Mouse (Mus musculus) spleen, postnatal 4 days (tissue): ENCODE measurements around the gene Grik4.

Experiments
- DNase-seq, 2 experiments: peaks; one replicate each; pipeline ENCODE4 v3.0.0; 2022; ENCODE audit warnings: low spot score in 2 of 2

Grik4 gene

DNA sequence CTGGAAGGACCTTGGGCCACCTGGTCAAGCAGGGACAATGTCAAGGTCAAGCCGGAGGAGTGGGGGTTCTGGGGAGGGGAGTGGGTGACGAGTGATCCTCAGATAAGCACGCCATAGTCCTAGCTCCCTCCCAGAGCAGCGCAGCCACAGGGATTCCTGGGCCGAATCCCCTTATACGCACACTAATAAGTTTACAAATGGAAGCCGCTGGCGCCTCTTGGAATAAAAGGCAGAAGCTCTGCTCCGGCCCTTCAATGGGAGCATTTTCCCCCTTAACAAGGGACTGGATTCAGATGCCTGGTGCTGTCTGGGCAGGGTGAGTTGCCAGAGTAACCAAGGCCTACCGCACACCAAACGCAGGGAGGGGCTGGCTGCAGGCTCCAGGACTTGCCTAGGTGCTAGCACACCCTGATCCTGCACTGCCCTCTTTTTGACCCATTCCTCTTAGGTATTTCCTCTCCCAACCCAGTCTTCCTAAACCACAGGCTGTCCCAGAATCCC is 46.2 kb downstream of the Grik4 start:
- DNase-seq: no peak

DNA sequence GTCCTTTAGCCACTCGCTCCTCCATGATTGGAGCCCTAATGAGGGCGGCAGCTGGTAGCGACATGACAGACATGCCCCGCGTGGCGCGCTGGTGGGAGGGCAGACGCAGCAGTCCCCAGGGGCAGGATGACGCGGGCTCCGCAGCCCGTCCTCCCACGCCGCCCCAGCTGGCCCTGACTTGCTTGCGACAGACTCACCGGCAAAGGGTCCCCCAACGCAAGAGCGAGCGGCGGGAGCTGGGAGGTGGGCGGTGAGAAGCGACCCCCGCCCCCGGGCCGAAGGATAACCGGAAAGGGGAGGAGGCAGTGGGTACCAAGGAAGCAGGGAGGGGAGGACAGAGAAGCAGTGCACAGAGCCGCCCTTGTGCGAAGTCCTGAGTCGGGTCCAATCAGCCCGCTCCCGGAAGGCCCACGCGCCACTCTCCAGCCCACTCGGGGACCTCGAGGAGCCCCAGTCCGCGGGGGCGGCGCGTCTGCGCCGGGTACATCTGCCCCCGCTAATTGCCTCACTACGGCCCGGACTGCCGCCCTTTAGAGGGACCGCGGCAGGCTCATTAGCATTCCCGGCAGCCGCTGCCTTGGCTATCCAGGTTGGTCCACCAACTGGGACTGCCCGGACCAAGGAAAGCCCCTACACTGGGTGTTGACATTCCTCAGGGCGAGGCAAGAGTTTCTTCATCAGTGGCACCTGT is 46.8 kb downstream of the Grik4 start:
- no peak for DNase-seq

DNA sequence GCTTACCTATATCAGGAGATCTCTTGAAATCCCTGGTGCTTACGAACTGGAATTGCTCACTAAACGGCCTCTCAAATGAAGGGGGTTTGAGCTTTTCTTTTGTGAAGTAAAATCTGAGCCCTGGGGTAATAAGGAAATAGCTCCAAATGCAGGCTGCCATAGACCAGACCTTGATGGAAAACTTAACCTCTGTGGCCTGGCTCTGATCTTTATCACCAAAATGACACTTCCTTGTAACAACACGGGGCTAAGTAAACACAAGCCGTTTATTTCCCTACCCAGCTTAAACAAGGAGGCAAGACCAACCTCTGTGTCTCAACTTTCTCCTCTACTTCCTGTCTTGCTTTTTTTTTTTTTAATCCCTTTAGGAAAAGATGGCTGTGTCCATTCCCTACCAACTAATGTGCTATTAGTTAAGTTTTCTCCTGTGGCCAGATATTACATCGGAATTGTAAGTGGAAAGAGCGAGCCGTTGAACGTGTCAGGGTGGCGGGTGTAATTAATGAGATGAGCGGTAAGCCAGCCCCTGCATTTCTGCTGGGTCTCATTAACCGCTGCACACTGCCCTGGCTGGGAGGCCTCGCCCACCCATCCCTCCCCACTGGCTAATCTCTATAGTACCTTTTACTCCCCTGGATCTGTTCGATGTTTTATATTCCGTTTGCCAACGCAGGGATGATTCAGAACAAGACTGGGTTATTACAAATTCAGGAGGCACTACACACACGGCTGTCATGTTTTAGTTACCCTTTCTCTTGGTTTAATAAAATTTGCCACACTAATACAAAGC is 47.7 kb downstream of the Grik4 start:
- no peak for DNase-seq

DNA sequence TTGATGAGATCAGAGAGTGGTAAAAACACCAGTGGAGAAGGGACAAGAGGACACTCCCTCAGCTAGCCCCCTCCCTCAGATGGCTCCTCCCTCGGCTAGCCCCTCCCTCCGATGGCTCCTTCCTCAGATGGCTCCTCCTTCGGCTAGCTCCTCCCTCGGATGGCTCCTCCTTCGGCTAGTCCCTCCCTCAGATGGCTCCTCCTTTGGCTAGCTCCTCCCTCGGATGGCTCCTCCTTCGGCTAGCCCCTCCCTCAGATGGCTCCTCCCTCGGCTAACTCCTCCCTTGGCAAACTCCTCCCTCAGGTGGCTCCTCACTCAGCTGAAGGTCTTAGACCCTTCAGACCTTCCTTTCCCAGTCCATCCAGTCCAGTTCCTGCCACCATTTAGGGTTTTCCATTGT is 51.5 kb downstream of the Grik4 start:
- DNase-seq: no peak

DNA sequence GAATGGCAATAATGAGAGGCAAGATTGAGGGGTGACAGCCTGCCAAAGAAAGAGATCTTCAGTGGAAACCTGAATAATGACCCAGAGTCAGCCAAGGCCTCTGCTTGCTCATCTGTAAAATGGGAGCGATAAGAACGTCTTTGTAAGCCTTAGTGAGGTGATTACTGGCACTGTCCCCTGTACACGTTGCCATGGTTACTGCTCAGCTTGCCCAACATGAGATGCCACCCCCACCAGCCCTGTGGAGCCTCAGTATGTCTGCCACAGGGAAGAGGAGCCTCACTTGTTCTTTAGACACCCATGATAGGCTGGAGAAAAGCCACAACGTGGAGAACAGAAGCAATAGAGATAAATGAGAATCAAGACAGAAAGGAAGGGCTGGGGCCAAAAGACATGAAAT is 56.4 kb downstream of the Grik4 start:
- DNase-seq: no peak

DNA sequence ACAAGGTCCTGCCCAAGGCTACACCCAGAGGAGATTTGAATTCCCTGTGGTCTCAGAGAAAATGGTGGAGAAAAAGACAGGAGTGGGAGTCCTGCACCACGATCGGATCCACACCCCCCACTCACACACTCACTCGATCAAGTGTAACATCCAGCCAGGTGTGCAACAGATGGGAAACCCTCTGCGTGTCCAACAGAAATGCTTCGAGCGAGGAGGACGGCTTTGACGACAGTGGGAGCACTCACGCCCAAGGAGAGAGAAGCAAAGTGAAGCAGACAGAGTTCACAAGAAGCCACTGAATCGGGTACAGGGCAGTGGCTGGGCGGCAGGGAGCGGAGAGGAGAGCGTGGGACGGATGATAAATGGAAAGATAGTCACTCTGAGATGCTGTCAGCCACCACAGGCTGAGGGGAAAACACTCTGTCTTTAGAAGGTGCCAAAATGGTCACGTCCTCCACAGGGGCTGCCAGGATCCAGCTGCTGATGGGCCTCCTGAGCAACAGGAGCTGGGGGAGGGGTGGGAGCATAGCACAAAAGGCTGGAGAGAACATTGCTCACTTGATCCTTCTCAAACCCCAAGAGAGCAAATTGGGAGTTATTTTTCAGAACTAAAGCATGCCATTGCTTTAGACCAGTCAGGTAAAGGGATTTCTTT is 58.1 kb downstream of the Grik4 start:
- DNase-seq: no peak

DNA sequence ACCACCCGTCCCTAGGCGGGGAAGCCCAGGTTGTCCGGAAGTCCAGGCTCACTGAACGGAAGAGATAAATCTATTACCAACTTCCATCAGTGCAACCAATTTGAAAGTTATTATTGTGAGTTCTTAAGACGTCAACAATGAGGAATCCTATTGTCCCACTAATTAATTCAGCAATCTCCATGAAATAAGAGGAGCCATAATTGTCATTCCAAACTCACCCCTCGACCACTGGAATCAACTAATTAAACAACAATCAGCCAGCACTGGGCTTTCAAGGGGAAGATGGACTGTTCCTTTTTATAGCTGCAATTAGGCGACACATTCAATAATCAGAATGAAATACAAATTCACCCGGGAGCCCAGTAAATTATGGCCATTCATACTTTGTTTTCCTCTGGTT is 58.7 kb downstream of the Grik4 start:
- DNase-seq: no peak

DNA sequence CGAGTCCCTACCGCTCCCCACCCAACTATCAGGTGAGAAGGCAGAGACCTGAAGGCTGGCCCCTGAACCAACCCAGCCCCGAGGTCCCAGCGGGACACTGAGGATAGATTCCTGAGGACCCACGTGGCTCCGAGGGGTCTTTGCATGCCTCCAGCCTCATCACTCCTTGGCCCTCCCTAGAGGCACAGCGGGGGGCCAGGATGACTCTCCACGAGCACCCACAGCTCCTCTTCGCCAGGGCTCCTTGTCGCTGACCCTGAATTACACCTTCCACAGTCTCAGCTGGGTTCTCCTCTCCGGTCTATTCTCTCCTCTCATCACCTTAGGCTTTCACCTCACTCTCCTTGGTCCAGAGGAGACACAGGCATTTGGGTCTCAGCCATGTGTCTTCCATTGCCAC is 59.2 kb downstream of the Grik4 start:
- no peak for DNase-seq

DNA sequence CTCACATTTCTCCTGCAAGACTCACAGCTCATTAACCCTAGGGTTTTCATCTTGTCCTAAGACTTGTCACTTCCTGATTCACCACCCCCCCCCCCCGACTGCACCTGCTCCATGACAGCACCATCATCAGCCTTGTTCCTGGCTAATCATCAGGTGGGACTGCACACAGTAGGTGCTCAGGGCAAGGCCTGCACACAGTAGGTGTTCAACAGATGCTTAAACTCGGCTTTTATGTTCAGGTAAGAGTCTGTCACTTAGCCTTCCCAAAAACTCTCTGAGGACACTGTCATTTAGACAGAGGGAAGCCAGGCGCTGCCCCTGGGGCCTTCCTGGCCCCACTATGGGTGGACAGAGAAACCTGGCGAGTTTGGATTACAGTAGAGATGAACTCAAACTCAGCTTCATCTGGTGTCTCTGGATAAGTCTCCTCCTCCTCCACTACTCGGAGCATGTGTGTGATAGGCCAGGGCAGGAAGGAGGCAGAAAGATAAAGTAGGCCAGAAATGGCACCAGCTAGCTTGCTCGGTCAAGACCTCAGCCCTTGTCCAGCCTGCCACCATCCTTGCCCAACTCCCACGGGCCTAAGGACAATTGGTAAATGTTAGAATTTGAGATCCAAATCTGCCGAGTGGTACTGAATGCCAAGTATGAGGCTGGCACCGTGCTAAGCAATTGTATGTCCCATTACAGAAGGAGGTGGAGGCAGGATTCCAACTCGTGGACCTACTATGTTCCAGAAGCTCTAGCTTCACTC is 61.1 kb downstream of the Grik4 start:
- no peak for DNase-seq

DNA sequence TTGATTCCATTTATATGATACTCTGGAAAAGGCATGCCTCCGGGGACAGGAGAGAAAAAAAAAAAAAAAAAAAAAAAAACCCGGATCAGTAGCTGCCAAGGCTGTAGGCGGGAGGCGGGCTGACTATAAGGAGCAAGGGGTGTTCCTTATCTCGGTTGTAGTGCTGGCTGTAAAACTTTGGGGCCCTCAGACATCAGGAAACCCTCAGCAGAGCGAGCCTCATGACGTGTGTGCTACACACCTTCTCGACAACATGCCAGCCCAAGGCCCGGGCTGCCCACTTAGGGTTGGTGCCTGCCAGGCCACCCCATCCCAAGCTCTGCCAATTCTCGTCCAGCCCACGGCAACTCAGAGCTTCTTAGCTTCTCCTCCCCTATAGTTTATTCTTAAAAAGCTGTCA is 62.0 kb downstream of the Grik4 start:
- DNase-seq: no peak

DNA sequence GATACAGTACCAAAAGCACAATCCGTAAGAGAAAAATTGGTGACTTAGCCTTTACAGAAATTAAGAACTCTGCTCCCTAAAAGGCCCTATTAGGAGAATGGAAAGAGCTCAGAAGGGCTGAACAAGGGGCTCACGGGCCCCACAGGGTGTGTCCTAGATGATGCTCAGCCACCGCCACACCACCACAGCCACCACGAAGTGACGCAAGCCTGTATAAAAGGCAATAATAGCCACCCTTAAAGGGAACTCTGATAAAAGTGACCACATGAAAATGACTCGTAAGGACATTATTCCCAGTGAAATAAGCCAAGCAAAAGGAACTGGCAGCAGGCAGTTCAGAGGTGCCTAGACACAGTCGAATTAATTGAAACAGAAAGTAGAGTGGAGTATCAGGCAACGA is 63.3 kb downstream of the Grik4 start:
- DNase-seq: no peak

DNA sequence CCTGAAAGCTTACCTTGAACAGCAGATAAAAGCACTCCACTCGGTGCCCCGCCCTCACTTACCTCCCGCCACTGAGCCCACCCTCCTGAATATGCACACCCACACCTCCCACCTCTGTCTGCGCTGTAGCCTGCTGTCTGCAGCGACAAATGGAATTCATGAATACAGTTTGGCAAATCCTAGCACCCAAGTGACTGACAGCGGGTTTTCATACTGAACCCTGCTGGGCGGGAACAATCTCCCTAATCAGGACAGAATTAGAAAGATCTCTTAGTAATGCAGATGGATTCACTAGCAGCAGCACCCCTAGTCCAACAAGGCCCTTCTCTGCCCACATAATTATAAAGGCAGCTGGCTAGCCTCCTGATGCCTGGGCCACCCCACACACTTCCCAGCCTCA is 65.9 kb downstream of the Grik4 start:
- DNase-seq: no peak

DNA sequence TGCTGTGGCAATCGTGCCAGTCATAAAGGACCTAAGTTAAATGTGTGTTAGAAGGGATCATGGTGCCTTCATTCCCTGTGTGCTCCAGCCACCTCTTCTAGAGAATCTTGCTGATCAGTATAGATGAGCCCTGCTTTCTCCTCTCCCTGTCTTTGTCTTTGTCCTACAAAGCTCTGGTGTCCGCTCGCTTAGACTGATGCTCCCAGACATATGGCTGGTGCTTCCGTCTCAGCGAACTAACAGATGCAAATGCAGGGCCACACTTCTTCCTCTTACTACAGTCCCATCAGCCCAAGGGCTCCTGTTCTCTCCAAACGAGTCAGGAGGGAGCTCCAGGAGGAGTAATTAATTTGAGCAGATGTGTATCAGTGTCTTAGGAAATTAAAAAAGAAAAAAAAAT is 71.4 kb downstream of the Grik4 start:
- no peak for DNase-seq

DNA sequence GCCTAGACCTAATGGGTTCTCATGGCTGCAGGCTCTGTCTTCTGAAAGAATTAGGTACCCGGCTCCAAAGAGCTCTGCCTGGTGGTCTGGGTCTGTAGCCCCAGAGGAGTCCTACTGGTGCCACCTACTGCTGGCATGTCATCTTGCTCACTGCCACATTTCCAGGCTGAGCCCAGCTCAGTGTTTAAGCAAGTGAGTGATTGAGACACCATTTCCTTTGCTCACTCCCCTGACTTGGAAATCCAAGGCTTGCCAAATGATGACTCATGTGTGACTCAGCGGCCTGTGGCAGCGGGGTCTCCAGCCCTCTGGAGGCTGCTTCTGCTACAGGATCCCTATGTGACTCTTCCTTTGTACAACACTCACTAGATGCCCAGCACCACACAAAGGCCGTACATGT is 72.6 kb downstream of the Grik4 start:
- peak in 1 of 2 experiments; percentile 13 for DNase-seq

DNA sequence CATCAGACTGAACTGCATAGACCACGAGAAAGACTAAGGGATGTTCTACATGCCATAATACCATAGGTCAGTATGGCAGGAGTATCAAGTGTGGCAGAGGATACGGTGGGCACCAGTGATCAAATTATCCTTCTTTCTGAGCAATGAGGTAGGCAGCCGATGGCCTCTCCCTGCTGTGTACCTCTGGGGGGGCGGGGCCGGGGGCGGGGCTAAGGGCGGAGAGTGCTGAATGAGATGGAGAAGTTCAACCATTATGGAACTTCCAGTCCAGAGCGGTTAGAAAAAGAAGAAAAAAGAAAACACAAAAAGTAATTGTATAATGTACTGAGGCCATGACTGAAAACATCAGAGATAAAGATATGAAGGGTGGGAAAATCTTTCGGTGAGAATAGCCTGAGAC is 74.0 kb downstream of the Grik4 start:
- no peak for DNase-seq

DNA sequence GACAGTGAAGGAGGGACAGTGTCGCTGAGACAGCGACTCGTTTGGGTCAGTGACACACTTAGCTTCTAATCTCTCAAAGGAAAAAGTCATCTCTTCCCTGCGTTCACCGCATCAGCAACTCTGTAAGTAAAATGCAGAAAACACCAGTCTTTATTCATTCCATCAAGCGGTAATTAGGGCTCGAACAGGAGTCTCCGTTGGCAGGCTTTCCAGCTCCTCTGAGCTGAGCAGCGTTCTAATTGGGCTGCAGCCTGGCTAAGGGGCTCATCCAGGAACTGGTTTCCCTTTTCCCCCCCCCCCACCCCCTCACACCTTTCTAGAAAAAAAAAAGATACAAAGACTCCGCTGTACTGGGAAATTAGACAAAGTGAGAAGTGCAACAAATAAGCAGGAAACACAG is 75.8 kb downstream of the Grik4 start:
- no peak for DNase-seq

DNA sequence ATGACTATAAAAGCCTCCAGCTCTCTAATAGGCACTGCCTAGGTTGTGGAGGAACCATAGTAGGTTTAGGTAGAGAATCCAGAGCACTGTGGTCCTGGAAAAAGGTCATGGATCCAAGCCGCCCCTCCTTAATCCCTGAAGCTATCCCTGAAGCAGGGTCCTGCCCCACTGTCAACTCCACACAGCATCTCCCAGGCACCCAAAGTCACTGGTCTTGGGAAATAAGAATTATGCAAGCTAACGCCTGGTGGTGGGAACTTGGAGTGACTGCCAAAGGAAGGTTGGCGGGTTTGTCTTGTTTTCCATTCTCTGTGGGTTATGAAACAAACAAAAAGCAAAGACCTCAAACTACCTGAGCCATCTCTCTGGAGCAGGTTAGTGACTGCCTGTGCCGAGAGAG is 77.6 kb downstream of the Grik4 start:
- no peak for DNase-seq

DNA sequence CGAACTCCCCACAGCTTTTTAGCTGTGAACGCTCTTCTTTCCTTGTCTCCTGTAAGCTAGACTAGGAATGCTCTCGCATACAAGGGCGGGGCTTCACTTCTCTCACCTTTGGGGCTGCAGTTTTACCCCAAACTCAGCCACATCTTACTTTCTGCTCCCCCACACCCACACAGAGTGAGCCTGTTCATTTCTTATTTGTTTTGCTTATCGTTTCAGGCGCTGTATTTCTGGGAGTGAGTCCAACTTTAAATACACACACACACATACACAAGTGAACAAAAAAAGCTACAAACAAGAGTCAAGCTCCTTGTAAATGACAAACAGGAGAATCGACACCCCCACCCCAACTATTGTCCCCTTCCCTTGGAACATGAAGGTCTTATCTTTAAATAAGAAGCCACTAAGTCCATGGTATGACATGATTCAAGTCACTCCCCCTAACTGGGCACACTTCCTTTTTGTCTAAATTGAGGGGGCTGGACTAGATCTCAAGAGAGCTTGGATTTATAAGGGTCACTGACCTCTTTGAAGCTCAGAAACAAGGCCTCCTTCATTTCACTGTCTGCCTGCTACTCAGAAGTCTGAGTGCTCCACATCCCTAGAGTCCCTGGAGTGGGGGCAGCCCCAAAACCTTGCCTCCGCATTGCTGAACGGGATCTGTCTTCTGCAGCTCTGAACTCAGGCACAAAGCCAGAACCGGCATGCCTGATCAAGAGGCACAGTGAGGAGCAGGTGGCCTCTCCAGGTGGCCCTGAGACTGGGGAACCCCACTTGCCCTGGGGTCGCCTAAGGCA is 79.1 kb downstream of the Grik4 start:
- DNase-seq: no peak

DNA sequence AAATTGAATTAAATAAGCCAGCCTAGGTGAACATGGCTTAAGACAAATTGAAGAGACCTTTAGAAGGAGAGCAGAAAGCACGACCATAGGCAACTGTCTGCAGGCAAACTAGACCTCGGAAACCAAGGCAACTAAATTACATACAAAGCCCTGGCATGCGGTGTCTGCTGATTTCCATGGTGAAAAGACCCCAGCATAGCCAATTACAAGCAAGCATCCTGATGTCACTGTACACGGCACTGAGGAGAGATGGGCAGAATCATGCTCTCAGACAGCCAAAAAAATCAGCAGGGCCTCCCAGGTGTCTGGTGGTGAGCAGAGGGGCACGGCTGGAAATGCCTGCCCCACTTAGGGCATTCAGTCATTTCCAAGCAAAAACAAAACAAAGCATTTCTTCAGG is 80.9 kb downstream of the Grik4 start:
- DNase-seq: no peak

DNA sequence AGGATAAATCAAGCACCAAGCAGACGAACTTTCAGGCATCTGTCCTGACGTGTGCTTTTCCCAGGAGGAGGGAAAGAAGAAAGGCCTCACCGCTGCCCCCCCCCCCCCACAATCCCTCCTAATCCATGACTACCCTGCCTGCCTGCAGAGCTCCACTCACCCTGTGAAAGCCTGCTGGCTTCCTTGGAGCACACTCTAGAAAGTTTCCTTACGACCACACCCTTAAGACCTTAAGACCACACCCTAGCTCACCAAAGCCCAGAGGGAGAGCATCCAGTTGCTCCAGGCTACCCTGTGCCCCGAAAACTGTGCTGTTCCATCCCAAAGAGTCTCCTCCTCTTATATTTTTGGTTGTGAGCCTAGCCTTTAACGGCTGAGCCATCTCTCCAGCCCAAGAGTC is 82.6 kb downstream of the Grik4 start:
- DNase-seq: no peak

DNA sequence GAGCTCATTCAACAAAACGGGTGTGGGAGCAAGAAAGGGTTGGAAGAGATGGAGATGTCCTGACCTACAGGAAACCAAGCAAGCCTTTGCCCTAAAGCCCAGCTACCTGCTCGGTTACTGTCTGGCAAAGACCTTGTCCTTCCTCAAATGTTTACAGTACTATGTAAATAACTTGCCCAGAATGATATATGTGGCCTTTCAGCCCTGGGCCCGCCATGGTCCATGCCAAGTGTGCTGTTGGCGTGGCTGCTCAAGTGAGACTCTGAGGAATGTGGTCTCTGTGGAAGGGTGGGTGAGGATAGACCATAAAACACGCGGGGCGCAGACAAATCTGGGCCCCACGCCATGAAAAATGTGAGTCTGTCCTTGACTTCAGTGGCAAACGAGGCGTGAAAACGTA is 83.1 kb downstream of the Grik4 start:
- DNase-seq: no peak
